Mouse (Mus musculus): ENCODE results near the gene Stpg3.

GRCm38 (mm10) chr2:25183336-25183735 lies 31.1 kb downstream of the Stpg3 start:
- TF ChIP-seq RCOR1 (IDR thresholded peaks at IDR 0.05; ENCODE audit: low read depth, low read length) (no peak), MAZ (IDR thresholded peaks at IDR 0.05; ENCODE audit: low read depth, low read length) (no peak), ZC3H11A (IDR thresholded peaks at IDR 0.05; ENCODE audit: low read depth, low read length) (no peak), UBTF (IDR thresholded peaks at IDR 0.05; ENCODE audit: borderline replicate concordance, insufficient read depth, low read depth, low read length) (no peak), TCF12 (IDR thresholded peaks at IDR 0.05; ENCODE audit: low read depth, low read length) (no peak), CTCF (IDR thresholded peaks at IDR 0.05 in 2 of 3, conservative IDR thresholded peaks at IDR 0.05 in 1 of 3; ENCODE audit: control insufficient read depth in 1 of 3, insufficient read depth in 1 of 3, low read depth in 2 of 3, low read length in 3 of 3, poor library complexity in 1 of 3, severe bottlenecking in 1 of 3) (no peak), POLR2A (IDR thresholded peaks at IDR 0.05; ENCODE audit: control insufficient read depth in 1 of 2, insufficient read depth in 1 of 2, low read depth in 1 of 2, low read length in 2 of 2, poor library complexity in 1 of 2) (no peak), MAX (IDR thresholded peaks at IDR 0.05; ENCODE audit: low read length) (no peak), NRF1 (IDR thresholded peaks at IDR 0.05; ENCODE audit: insufficient read depth, low read depth, low read length, poor library complexity, severe bottlenecking) (no peak), USF1 (IDR thresholded peaks at IDR 0.05; ENCODE audit: low read depth, low read length) (no peak), POLR2AphosphoS2 (IDR thresholded peaks at IDR 0.05; ENCODE audit: low read length) (no peak), HCFC1 (IDR thresholded peaks at IDR 0.05; ENCODE audit: low read depth, low read length) (no peak), EP300 (IDR thresholded peaks at IDR 0.05; ENCODE audit: low read depth in 1 of 2, low read length in 2 of 2) (no peak)
